Comparison of ENCODE assay signal across 8 mouse cellular contexts in the genomic region with DNA sequence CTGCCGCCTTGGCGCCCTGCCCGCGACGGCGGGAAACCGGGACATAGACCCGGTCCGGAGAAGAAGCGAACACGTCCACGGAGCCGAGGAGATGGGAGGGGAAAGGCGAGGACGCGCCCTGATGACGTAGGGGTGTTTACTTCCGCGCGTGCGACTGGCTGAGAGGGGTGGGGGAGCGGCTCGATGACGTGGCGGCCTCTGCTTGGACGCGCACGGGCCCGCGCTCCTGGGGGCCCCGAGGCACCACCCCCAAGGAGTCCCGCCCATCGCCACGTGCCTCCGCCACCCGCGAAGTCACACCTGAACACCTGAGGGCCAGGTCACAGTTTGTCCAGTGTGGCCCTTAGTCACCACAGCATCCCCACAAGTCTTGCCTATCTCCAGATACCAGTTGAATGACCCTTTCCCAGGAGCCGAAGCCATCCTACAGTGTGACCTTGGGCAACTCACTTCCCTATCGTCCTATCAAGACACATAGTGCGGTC. TPM values are rescaled to one million over a fixed set of nuclear protein-coding genes. Genes with fewer than 3 reads are reported as not detected.
DNase-seq lines count a peak whose midpoint lies in the region; ATAC-seq and TF ChIP-seq lines count a peak whose summit lies in the region.

A gene (minus strand): TSS at position 242 of the 485 bp plus-strand sequence.

- H3K27me3 ChIP-seq in hindbrain, embryonic 10.5 days (ENCODE audit: insufficient read depth, poor library complexity, severe bottlenecking) = peaks cover 3% of the 10 kb centered on the region; the same call in 1 of the 2 replicates
- no peaks in the 10 kb centered on the region for H3K27me3 ChIP-seq in lung, postnatal 0 days (replicated peaks; ENCODE audit: insufficient read depth, low read length)

- peak within 1 kb of the TSS; percentile 88 for H3K4me3 ChIP-seq in hindbrain, embryonic 10.5 days
- peak within 1 kb of the TSS; percentile 82 for H3K4me3 ChIP-seq in lung, postnatal 0 days (ENCODE audit: low read depth, low read length)

- peak; percentile 95 for ATAC-seq in frontal cortex, adult (ENCODE audit: low TSS enrichment)
- peak; percentile 98 for ATAC-seq in lung, postnatal 0 days

- H3K9me3 ChIP-seq in hindbrain, embryonic 10.5 days = no peaks in the 10 kb centered on the region
- H3K9me3 ChIP-seq in lung, postnatal 0 days (ENCODE audit: low read length) = no peaks in the 10 kb centered on the region

- H3K4me2 ChIP-seq in lung, postnatal 0 days (replicated peaks; ENCODE audit: low read depth, low read length) = peak within 1 kb of the TSS; percentile 60

- peaks cover 38% of the 10 kb centered on the region for H3K36me3 ChIP-seq in hindbrain, embryonic 10.5 days
- peaks cover 6% of the 10 kb centered on the region; the same call in 1 of the 2 replicates for H3K36me3 ChIP-seq in lung, postnatal 0 days (ENCODE audit: insufficient read depth, low read length)

- no peak for TF ChIP-seq CTCF in lung, postnatal 0 days (IDR thresholded peaks at IDR 0.05)

- DNase-seq in MEL-GATA-1-ER (ENCODE audit: extremely low read depth, low read depth) = peak; percentile 56
- DNase-seq in cerebellum, adult 8-10 months = peak; percentile 83
- DNase-seq in hindbrain, embryonic 10.5 days (ENCODE audit: low spot score) = peak; percentile 91
- peak; percentile 94 for DNase-seq in layer of hippocampus, adult 9-11 months
- DNase-seq in lung, postnatal 0 days (ENCODE audit: low spot score) = peak; percentile 95
- peak; percentile 91 for DNase-seq in ovary, postnatal 14 days (ENCODE audit: low spot score)
- DNase-seq in thymus, postnatal 14 days = peak; percentile 92

- peaks cover 12% of the 10 kb centered on the region for H3K4me1 ChIP-seq in hindbrain, embryonic 10.5 days (replicated peaks)
- H3K4me1 ChIP-seq in lung, postnatal 0 days (ENCODE audit: insufficient read depth, low read depth, low read length) = 0 out of 2 replicates have a peak, but pooled peaks cover 3% of the 10 kb centered on the region

- H3K27ac ChIP-seq in hindbrain, embryonic 10.5 days = peak within 1 kb of the TSS; percentile 88
- peak within 1 kb of the TSS; percentile 84 for H3K27ac ChIP-seq in lung, postnatal 0 days (ENCODE audit: low read length)

- TF ChIP-seq EP300 in lung, postnatal 0 days (IDR thresholded peaks at IDR 0.05) = no peak

- 7% methylated on average over 40 of the region's 40 CpGs for WGBS in hindbrain, embryonic 10.5 days
- WGBS in lung, postnatal 0 days = 5% methylated on average over 40 of the region's 40 CpGs

- H3K9ac ChIP-seq in lung, postnatal 0 days (replicated peaks; ENCODE audit: low read depth) = peak within 1 kb of the TSS; percentile 68

RNA-seq across cellular contexts. Expression of the gene that starts here (rescaled TPM):
- 34.1 and 37.8 TPM in 2 replicates for polyA plus RNA-seq in hindbrain, embryonic 10.5 days (2016; fragmentation: Nextera tagmentation; extraction: Ambion mirVana)
- polyA plus RNA-seq in lung, postnatal 0 days (2015; fragmentation: Nextera tagmentation; extraction: Ambion mirVana) = 18.9 and 20.7 TPM in 2 replicates

Comparison
In these comparisons a context has a peak if more than half of its experiments do, and no peak if none do; other contexts are left out.
1. Peak in every context shown above with its lines: DNase-seq, ATAC-seq, H3K4me3 ChIP-seq and H3K27ac ChIP-seq.